Mouse (Mus musculus): ENCODE data around the gene Cdc6.

Cdc6 gene

GRCm38 (mm10) chr11:98907437-98908173 is at the start of gene Cdc6:
Cdc6 (plus strand) TSS chr11:98907801.
- DNase-seq (ENCODE audit: low read depth in 2 of 2, low spot score in 2 of 2): peak; percentile 82 to 88

DNA sequence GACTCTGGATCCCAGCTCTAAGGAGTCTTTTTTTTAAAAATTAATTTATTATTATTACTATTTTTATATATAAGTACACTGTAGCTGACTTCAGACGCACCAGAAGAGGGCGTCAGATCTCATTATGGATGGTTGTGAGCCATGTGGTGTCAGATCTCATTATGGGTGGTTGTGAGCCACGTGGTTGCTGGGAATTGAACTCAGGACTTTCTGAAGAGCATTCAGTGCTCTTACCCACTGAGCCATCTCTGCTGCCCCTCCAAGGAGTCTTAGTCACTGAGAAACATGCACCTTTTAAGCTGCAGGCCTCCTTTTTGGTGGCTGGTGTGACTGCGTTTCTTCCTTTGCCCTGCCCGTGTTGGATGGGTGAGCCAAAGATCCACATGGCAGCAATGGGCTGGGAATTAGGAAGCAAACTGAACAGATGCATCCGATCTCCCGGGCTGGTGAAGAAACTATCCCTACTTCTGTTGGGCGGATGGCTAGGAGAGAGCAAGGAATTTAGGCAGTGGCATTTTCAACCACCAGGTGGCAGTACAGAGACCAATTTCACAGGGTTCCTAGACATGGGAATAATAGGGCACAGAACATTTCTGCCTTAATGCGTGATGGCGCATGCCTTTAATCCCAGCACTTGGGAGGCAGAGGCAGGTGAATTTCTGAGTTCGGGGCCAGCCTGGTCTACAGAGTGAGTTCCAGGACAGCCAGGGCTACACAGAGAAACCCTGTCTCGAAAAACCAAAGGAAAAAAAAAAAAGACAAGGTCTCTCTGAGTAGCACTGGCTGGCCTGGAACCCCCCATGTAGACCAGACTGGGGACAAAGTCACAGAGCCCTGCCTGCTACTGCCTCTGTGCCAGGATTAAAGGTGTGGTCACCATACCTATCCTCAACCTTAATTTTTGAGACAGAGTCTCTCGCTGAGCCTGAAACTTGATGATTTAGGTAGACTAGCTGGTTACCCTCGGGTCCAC is 48.6 kb upstream of the Cdc6 start:
- peak; percentile 78 to 88 for DNase-seq (ENCODE audit: low read depth in 2 of 2, low spot score in 2 of 2)

DNA sequence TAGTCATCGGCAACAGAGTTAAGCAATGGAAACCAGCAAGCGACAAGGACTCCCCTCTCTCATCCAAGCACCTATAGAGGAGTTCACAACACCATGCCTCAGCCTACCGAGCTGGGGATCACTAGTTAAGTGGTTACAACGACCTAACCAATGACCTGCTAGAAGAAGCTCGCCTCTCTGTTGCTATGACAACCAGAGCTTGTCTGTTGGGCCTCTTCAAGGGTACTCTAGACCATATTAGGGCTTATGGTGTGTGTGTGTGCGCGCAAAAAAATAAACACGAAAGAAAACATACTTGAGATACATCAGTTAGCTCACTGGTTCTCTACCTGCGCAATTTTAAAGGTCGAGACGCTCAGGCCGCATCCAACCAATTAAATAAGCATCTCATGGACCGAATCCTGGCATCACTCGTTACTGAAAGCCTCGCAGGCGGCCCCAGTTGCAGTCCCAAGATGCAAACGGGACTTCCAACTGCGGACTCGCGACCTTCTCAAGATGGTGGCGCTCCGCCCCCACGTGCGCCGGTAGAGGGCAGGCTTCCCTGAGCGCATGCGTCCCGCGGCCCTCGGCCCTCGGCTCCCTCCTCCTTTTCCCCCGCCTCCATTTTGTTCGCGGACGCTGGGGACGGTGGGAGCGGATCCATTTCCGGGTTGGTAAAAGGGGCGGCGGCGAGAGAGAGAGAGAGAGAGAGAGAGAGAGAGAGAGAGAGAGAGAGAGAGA is 44.4 kb upstream of the Cdc6 start, which contains the start of gene Wipf2:
TSS of gene Wipf2 (plus strand) at position 611 of the 723 bp plus-strand sequence.
- DNase-seq (ENCODE audit: low read depth in 2 of 2, low spot score in 2 of 2): peak; percentile 95

GRCm38 (mm10) chr11:98863751-98864429 is 43.7 kb upstream of the Cdc6 start:
- peak in 1 of 2 experiments; percentile 42 for DNase-seq (ENCODE audit: low read depth in 2 of 2, low spot score in 2 of 2)

DNA sequence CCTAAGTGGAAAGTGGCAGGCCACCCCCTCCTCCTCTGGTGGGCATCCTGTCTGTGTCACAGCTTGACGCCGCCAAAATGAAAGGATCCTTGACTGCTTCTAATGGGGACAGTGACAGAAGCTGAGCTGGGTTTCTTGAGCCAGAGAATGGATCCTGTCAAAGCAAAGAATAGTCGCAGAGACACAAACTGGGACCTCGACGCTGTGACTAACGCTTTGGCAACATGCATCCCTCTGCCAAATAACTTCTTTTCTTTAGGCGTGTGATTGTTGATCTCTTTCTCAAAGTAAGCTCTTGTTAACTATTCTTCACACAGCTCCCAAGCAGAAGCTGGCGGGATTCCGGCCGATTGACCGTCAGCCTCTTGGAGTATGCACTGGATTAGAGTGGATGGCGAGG is 40.3 kb upstream of the Cdc6 start:
- no peak for DNase-seq (ENCODE audit: low read depth in 2 of 2, low spot score in 2 of 2)

DNA sequence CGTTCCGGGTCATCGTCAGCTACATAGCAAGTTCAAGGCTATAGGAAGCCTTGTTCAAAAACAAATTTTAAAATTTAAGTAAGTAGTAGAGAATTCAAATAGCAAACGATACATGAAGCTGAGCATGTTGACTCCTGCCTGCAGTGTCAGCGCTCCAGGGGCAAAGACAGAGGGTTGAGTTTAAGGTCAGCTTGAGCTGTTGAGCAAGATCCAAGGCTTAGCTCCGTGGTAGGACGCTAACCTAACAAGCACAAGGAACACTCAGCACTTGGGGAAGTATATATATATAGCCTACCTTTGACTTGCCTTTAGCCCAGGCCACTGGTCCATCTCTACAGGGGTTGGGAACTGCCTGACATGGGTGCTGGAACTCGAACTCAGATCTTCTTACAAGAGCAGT is 37.7 kb upstream of the Cdc6 start:
- DNase-seq (ENCODE audit: low read depth in 2 of 2, low spot score in 2 of 2): no peak

DNA sequence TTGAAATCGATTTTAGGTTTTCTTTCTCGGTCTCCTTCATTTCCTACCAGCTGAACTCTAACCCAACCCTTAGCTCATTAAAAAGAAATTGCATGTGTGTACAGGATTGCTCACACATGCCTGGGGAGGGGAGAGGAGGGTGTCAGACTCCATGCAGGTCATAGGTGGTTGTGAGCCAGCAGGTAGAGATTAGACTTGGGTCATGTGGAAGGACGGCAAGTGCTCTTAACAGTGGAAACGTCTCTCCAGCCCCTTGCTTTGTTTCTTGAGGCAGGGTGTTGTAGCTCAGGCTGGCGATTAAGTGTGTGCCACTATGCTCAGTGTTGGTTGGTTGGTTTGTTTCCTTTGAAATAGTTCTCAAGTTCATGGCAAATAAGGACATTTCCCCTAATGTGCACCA is 36.8 kb upstream of the Cdc6 start:
- DNase-seq (ENCODE audit: low read depth in 2 of 2, low spot score in 2 of 2): no peak

GRCm38 (mm10) chr11:98871416-98871815 is 36.2 kb upstream of the Cdc6 start:
- DNase-seq (ENCODE audit: low read depth in 2 of 2, low spot score in 2 of 2): no peak

DNA sequence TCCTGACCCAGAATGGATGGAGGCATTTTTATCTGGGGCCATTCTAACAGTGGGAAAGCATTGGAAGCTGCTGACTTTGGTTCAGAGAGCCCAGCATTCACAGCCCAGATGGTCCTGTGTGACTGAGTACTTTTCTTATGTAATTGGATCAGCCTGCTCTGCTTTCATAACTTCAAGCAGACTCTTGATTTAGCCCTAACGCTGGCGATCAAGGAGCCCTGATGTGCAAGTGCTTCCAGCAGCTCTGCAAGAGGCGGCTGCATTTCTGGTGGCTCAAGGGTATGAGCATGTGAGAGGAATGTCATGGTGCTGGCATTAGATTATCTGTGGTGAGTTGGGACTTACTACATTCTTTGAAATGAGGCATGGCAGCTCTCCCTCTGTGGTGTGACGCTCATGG is 35.6 kb upstream of the Cdc6 start:
- no peak for DNase-seq (ENCODE audit: low read depth in 2 of 2, low spot score in 2 of 2)

DNA sequence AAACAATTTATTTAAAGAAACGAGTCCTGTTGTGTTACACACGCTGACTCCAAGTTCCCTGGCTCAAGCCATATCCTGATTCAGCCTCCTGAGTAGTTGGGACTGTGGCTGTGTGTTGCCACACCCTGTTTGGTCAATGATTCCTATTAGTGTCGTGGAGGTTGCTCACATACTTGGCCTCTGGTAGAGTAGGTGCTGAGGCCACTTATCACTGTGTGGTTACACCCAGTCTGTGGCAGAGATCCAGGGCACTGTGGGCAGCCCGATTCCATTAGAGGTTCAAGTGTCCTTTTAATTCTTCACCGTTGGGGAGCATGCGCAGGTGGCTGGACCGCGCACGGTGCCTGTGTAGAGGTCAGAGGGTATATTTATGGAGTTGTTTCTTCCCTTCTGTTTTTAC is 33.7 kb upstream of the Cdc6 start:
- DNase-seq (ENCODE audit: low read depth in 2 of 2, low spot score in 2 of 2): no peak

GRCm38 (mm10) chr11:98877001-98877400 is 30.6 kb upstream of the Cdc6 start:
- DNase-seq (ENCODE audit: low read depth in 2 of 2, low spot score in 2 of 2): no peak

DNA sequence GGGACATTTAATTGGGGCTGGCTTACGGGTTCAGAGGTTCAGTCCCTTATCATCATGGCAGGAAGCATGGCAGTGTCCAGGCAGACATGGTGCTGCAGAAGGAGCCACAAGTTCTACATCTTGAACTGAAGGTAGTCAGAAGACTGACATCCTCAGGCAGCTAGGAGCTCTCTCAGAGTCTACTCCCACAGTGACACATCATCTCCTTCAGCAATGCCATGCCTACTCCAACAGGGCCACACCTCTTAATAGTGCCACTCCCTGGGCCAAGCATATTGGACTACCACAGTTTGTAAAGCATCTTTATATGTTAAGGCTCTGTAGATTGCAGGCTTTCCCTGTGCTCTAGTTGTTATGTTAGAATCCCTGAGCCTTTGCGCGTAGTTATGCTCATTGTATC is 19.9 kb upstream of the Cdc6 start:
- no peak for DNase-seq (ENCODE audit: low read depth in 2 of 2, low spot score in 2 of 2)

DNA sequence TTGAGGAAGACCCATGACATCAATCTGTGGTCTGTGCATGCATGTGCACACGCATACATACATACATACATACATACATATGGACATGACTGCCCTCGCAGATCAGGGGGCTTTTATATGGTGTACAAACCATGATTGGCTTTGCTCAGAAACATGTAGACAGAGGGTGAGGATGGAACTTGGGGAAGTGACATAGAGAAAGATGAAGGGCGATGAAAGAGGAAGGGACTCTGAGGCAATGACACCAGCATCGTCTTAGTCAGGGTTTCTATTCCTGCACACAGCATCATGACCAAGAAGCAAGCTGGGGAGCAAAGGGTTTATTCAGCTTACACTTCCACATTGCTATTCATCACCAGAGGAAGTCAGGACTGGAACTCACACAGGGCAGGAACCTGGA is 18.5 kb upstream of the Cdc6 start:
- DNase-seq (ENCODE audit: low read depth in 2 of 2, low spot score in 2 of 2): no peak

DNA sequence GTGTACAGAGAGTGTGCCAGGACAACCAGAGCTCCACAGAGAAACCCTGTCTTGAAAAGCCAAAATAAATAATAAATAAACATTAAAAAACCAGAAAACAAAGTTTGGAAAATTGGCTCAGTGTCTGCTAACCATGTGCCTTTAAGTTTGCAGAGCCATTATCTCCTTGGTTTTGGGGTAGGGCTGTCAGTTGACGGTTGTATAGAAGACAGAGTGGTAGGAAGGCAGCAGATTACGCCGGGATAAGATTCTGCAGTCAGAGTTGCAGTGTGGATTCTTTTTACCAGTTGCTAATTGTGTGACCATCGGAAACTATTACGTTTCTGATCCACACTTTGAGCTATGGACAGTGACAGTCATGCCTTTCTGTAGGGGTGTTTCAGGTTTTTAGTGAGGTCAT is 17.6 kb upstream of the Cdc6 start:
- DNase-seq (ENCODE audit: low read depth in 2 of 2, low spot score in 2 of 2): no peak

DNA sequence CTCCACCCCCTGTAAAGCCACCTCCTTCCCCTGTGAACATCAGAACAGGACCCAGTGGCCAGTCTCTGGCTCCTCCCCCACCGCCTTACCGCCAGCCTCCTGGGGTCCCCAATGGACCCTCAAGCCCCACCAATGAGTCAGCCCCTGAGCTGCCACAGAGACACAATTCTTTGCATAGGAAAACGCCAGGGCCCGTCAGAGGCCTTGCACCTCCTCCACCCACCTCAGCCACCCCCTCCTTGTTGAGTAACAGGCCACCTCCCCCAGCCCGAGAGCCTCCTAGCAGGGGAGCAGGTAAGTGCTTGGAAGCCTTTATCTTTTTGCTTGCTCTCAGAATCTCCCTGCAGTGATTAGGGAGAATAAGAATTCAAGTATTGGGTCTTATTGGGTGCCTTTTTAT is 15.2 kb upstream of the Cdc6 start:
- no peak for DNase-seq (ENCODE audit: low read depth in 2 of 2, low spot score in 2 of 2)

- peak; percentile 20 to 28 for DNase-seq (ENCODE audit: low read depth in 2 of 2, low spot score in 2 of 2)
Observed at GRCm38 (mm10) chr11:98900529-98901125, 7.0 kb upstream of the Cdc6 start.

DNA sequence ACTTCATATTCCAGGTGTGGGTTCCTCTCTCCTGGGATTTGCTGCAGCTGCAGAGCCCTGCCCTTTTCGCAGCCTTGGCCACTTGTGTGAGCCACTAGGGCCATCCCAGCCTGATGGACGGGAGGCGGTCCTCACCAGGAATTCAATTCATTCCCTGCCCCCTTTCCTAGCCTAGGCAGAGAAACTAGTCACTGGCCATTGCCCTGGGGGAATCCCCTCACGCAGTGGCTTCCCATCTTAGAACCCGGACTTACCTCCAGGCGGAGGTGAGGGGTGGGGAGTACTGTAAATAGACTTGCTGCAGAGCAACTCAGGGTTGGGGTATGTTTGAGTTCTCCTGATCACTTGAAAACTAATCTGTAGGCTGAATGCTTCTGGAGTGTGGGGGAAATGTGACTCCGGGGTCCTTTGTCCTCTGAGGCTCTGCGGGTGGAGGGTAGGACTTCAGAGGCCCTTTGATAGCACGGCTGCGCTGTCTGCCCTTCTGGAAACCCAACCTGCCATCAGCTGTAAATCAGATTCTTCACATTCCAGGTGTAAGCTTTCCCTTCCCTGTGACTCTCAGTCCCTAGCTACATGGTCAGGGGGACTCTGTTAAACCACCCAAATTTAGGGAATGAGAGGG is 4.9 kb upstream of the Cdc6 start:
- no peak for DNase-seq (ENCODE audit: low read depth in 2 of 2, low spot score in 2 of 2)

GRCm38 (mm10) chr11:98904577-98904976 is 3.0 kb upstream of the Cdc6 start:
- no peak for DNase-seq (ENCODE audit: low read depth in 2 of 2, low spot score in 2 of 2)

DNA sequence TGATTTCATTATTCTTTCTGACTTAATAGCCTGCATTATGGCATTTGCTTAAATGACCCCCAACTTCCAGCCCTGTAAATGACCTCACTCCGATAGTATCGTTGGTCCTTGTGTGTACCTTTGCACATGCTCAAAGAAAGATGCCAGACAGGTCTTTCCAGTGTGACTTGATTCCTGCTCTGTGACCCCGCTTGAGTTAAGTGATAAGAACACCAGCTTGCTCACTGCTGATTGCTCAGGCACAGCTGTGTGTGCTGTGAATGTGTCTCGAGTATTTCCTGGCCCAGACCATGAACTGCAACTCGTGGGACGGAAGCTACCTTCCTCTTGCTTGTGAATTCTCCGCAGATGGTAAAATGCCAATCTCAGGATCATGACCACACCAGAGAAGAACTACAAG is 2.6 kb upstream of the Cdc6 start:
- no peak for DNase-seq (ENCODE audit: low read depth in 2 of 2, low spot score in 2 of 2)

DNA sequence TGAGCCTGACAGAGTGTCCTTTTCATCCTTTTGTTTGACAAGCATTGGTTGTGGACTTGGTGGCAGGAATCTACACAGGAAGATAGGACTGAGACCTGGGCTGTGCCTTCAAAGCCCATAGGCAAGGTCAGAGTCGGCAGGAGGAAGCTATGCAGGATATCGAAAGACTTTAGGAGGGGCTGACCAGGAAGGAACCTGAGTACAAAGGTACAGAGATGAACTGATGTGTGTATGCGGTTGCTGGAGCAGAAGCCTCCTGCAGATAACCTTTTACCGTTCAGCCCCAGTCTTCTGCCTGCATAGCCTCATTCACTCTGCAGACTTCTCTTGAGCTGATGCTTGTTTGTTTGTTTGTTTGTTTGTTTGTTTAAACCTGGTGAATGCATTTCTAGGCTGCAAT is 2.0 kb upstream of the Cdc6 start:
- no peak for DNase-seq (ENCODE audit: low read depth in 2 of 2, low spot score in 2 of 2)

All from CD8-positive naive resting alpha-beta T cell, adult 2 months (primary cell).